Mouse (Mus musculus) liver, embryonic 12.5 days (tissue): ENCODE data around the gene Sidt2. TPM values are rescaled to one million over a fixed set of nuclear protein-coding genes. Genes with fewer than 3 reads are reported as not detected.
A peak's percentile ranks its signal among the peaks of the same experiment; 100 is the strongest.

Source experiments
- ATAC-seq: fragments of 200-750 bp; cut with Nextera tagmentation; 2 replicates; pipeline ENCODE4 v1.8.0; 2017; ENCODE audit warnings: moderate number of reproducible peaks, mild to moderate bottlenecking, moderate library complexity
- H3K27ac ChIP-seq: fragments of 300-500 bp; sonication (generic); 2 replicates; pipeline ENCODE4 v1.5.1; 2016; ENCODE audit warnings: mild to moderate bottlenecking
- H3K27me3 ChIP-seq: fragments of 300-500 bp; sonication (generic); replicated peaks from 2 replicates; pipeline ENCODE4 v1.6.1; 2016; ENCODE audit warnings: mild to moderate bottlenecking, moderate library complexity
- H3K36me3 ChIP-seq: fragments of 300-500 bp; sonication (generic); 2 replicates; pipeline ENCODE4 v1.6.1; 2016; ENCODE audit warnings: mild to moderate bottlenecking, moderate library complexity
- H3K4me1 ChIP-seq: fragments of 300-500 bp; sonication (generic); 2 replicates; pipeline ENCODE4 v1.6.1; 2016
- H3K4me2 ChIP-seq: fragments of 300-500 bp; sonication (generic); 2 replicates; pipeline ENCODE4 v1.6.1; 2016; ENCODE audit warnings: mild to moderate bottlenecking, moderate library complexity
- H3K4me3 ChIP-seq: fragments of 300-500 bp; sonication (generic); 2 replicates; pipeline ENCODE4 v1.5.1; 2016; ENCODE audit warnings: mild to moderate bottlenecking, moderate library complexity
- H3K9ac ChIP-seq: fragments of 300-500 bp; sonication (generic); 2 replicates; pipeline ENCODE4 v1.6.1; 2016; ENCODE audit warnings: mild to moderate bottlenecking, moderate library complexity
- H3K9me3 ChIP-seq: fragments of 300-500 bp; sonication (generic); replicated peaks from 2 replicates; pipeline ENCODE4 v1.6.1; 2016; ENCODE audit warnings: mild to moderate bottlenecking, moderate library complexity
- WGBS: fragments of 180-500 bp; shearing (Covaris S2); methylation state at CpG from one replicate; pipeline ENCODE4 v1.1.7; 2016; ENCODE audit not compliant: insufficient replicate concordance; 5-methylcytosine and 5-hydroxymethylcytosine counted together
- polyA plus RNA-seq: library from polyadenylated mRNA; unstranded; fragments of >200 nt; fragmentation: Nextera tagmentation; extraction: Ambion mirVana; gene quantifications from 2 replicates; pipeline ENCODE4 v1.2.1, GENCODE M21; 2016

Sidt2 gene
- polyA plus RNA-seq, 1 experiment from 2014 or later: 31.5 TPM

DNA sequence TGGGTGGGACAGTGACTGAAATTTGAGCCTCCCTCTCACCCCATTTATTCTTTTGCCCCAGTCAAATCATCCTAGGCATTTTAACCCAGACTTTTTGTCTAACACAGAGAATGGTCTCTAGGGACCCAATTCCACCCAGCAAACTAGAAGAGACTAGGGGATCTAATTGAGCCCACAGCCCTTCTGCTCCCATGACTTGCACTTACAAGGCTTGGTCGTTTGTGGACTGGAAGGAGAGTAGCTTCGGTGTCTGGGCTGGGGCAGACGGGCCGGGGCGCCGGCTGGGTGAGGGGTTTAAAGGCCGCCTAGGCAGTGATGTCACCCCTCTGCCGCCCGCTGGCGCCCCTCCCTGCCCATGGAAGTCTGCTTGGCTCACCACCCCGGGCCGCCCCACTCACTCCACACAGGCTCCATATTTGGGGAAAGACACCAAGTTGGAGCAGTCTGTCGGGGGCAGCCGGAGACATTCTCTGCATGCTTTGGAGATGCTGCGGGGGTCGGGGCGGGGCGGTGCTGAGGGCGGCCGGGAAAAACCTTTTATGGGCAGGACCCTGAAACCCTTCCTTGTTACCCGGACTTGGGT lies 19.3 kb downstream of the Sidt2 start, which contains the start of gene Tagln:
Tagln (minus strand) TSS at position 431 of the 583 bp plus-strand sequence.
- H3K9ac ChIP-seq: no peak within 1 kb of the TSS
- WGBS: 19% methylated on average over 21 of the region's 21 CpGs
- H3K9me3 ChIP-seq: no peaks in the 10 kb centered on the region
- peaks cover 36% of the 10 kb centered on the region for H3K36me3 ChIP-seq
- H3K4me3 ChIP-seq: peak within 1 kb of the TSS; percentile 19; the same call in 1 of the 2 replicates
- peak within 1 kb of the TSS; percentile 46 for H3K4me2 ChIP-seq
- ATAC-seq: no peak
- H3K27ac ChIP-seq: no peak within 1 kb of the TSS
- H3K27me3 ChIP-seq: peaks cover 23% of the 10 kb centered on the region
- H3K4me1 ChIP-seq: peaks cover 20% of the 10 kb centered on the region; the same call in 1 of the 2 replicates

DNA sequence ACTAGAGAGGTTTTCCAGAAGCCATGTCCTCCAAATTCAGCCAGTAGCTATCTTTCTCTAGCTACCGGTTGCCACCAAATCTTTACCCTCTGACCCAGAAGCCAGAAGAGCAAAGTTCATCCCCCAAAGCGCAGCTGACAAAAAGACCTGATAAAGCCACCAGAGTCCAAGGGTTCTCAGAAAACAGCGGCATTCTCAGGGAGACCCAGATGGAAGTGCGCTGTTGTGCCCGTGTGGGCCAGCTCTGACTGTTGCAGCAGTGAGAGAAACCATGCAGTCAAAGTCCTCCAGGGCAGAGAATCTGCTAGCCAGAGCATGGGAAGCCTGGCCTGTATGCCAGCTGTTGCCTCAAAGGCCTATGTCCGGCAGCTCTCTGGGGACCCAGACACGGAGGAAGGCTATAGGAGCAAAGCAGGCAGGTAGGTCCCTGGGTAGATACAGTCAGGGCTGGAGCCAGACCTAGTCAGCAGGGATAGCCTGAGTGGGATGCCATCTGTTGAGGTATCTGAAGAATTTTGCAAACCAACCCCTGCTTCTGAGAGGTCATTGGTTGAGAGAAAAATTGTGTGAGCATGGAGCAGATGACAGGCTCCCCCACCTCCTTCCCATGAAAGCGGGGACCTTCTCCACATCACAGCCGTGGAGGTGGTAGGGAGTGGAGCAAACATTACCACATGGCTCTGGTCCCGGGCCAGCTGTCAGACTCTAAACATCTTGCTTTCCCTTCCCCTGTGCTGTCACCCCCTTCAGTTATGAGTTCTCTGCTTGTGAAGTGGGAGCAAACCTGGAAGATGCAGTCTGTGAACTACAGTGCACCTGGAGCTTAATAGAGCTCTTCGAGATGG lies 22.3 kb downstream of the Sidt2 start:
- Histone ChIP-seq H3K27ac (peak overlapping the region; percentile 56), H3K9me3 (no peaks in the 10 kb centered on the region), H3K4me2 (peak overlapping the region; percentile 3; the same call in 1 of the 2 replicates), H3K4me1 (peaks cover 18% of the 10 kb centered on the region; the same call in 1 of the 2 replicates), H3K4me3 (no peak overlapping the region), H3K36me3 (peaks cover 40% of the 10 kb centered on the region), H3K9ac (no peak overlapping the region), H3K27me3 (peaks cover 23% of the 10 kb centered on the region)
- no peak for ATAC-seq
- WGBS: 62% methylated on average over 11 of the region's 11 CpGs

DNA sequence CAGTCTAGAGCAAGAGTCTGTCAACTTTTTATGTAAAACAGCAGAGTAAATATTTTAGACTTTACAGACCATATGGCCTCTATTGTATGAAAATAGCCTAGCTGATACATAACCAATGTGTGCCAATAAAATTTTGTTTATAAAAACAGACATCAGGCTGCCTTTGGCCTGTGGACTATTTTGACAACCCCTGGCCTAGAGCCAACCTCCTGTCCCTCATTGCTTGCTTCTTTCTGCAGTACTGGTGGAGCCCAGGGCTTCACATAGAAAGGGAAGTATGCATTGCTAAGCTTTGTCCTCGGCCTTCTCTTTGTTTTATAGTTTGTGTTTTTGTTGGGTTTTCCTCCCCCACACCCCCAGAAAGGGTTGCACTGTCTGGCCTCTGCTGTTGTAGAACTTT lies 23.1 kb downstream of the Sidt2 start:
- H3K36me3 ChIP-seq: peaks cover 48% of the 10 kb centered on the region
- H3K4me2 ChIP-seq: no peak overlapping the region
- ATAC-seq: no peak
- H3K27me3 ChIP-seq: peaks cover 23% of the 10 kb centered on the region
- H3K9me3 ChIP-seq: no peaks in the 10 kb centered on the region
- 47% methylated on average over 1 of the region's 1 CpGs for WGBS
- peak overlapping the region; percentile 56 for H3K27ac ChIP-seq
- peaks cover 14% of the 10 kb centered on the region; the same call in 1 of the 2 replicates for H3K4me1 ChIP-seq
- H3K9ac ChIP-seq: no peak overlapping the region
- no peak overlapping the region for H3K4me3 ChIP-seq

DNA sequence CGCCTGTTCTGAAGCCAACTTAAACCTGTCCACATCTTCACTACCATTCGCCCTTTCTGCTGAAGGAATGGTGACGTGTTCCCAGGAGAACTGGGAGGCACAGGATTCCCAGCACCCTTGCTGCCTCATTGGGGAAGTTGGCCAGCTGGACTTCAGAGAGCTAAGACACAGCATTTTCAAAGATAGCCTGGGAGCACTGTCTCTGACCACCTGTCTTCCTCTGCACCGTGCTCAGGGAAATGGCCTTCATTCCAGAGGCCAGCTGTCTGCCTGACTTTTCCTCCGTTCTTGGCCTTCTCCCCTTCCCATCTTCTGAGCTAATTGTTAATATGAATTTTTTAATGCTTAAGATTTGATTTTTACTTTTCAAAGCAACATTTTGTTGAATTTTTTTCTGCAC lies 25.8 kb downstream of the Sidt2 start:
- WGBS: 77% methylated on average over 5 of the region's 5 CpGs
- Histone ChIP-seq H3K27me3 (no peaks in the 10 kb centered on the region), H3K9me3 (no peaks in the 10 kb centered on the region), H3K36me3 (peaks cover 65% of the 10 kb centered on the region), H3K4me3 (no peak overlapping the region), H3K4me2 (no peak overlapping the region), H3K9ac (no peak overlapping the region), H3K27ac (no peak overlapping the region), H3K4me1 (peaks cover 7% of the 10 kb centered on the region; the same call in 1 of the 2 replicates)
- no peak for ATAC-seq

DNA sequence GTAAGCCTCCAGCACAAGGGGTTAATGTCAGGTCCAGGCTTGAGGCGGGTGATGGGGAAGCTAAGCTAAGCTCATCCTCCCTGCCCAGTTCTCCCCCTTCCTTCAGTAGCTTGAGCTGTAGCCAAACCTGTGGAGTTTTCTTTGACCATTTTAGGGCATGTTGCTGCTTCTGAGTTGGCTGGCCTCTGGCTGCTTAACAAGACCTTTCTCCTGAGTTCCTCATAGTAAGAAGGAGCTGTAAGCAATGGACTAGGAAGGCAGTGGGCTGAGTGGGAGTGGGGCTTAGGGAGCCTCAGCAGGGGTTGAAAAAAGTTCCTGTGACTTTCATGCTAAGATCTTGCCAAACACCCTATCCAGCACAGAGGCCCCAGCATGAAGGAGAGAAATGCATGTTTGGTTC lies 35.2 kb downstream of the Sidt2 start:
- Histone ChIP-seq H3K4me2 (no peak overlapping the region), H3K9me3 (no peaks in the 10 kb centered on the region), H3K4me3 (no peak overlapping the region), H3K36me3 (peaks cover 75% of the 10 kb centered on the region), H3K4me1 (no peaks in the 10 kb centered on the region), H3K27ac (no peak overlapping the region), H3K27me3 (no peaks in the 10 kb centered on the region), H3K9ac (no peak overlapping the region)
- ATAC-seq: no peak
- WGBS: 62% methylated on average over 1 of the region's 1 CpGs

DNA sequence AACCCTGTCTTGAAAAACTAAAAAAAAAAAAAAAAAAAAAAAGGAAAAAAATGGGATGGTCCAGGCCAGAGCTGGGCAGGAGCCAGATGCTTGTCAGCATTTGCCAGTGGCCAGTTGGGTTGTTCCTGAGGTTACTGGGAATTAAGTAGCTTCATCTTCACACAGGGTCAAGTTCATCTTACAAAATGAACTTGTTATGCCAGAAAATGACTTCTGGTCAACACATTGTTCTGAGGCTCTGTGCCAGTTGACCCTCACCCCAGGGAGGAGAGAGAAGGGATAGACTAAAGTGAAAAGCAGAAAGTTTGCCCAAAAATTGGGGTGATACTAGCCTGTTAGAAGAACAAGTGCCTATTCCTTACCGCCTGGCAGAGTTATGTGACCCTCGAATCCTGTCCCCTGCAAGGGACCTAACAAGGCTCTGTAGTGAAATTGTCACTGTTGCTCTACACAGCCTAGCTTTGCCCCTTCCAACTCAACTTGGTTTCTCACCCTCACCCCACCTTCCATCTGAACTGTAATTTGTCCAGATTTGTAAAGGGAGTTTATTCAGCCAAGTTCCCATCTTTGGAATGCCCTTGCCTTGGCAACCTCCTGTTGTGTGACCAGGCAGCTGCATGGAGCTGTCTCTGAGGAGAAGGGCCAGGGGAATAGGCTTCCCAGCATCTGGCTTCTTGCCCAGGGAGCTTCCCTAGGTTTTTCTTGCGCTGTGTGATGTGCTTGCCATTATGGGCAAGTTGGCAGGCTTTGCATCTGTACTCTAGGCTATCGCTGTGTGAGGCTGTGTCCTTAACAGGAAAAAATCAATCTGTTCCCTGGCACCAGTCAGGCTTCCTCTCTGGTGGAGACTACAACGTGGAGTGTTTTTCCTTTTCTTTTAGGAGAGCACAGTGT lies 37.8 kb downstream of the Sidt2 start:
- no peak overlapping the region for H3K4me2 ChIP-seq
- H3K4me3 ChIP-seq: no peak overlapping the region
- H3K36me3 ChIP-seq: peaks cover 87% of the 10 kb centered on the region
- H3K9ac ChIP-seq: no peak overlapping the region
- 80% methylated on average over 5 of the region's 5 CpGs for WGBS
- H3K9me3 ChIP-seq: no peaks in the 10 kb centered on the region
- H3K27me3 ChIP-seq: no peaks in the 10 kb centered on the region
- H3K4me1 ChIP-seq: no peaks in the 10 kb centered on the region
- no peak for ATAC-seq
- H3K27ac ChIP-seq: no peak overlapping the region

DNA sequence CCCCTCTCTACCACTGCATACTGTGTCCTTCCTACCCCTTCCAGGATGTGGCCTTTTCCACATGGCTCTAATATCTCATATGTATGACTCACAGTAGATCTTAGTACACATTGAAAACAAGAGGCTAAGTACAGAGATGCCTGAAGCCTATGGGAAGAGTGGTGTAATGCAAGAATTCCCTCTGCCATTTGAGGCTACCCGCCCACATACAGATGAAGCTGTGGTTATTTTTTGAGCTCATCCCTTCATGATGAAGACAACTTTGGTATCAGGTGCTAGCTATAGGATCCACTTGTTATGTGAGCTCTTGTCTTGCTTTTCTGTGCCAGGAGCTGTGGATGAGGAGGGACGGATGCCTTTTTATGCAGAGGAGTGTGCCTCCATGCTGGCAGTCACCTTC lies 39.4 kb downstream of the Sidt2 start:
- no peaks in the 10 kb centered on the region for H3K9me3 ChIP-seq
- H3K4me3 ChIP-seq: no peak overlapping the region
- H3K27me3 ChIP-seq: no peaks in the 10 kb centered on the region
- H3K4me1 ChIP-seq: no peaks in the 10 kb centered on the region
- no peak for ATAC-seq
- WGBS: 74% methylated on average over 2 of the region's 2 CpGs
- H3K9ac ChIP-seq: no peak overlapping the region
- H3K36me3 ChIP-seq: peaks cover 93% of the 10 kb centered on the region
- H3K27ac ChIP-seq: no peak overlapping the region
- H3K4me2 ChIP-seq: no peak overlapping the region

DNA sequence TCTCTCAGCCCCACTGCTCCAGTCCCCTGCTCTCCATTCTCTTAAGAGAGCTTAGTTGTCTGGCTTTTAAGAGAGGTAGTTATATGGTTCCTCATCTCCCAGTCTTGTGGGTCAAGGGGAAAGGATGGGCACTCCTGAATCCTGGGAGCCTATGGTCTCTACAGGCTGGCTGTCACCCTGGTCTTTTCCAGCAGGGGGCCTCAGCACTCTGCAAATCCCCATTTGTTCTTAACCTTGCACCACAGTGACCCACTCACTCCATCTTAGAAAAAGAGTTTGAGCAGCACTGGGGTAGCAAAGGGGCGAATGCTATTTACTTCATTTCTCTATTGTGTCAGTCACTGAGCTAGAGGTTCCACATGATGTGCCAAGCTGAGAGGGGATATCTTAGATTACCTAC lies 43.4 kb downstream of the Sidt2 start:
- H3K36me3 ChIP-seq: peaks cover 81% of the 10 kb centered on the region
- peaks cover 14% of the 10 kb centered on the region for H3K4me1 ChIP-seq
- WGBS: 58% methylated on average over 1 of the region's 1 CpGs
- no peak overlapping the region for H3K4me2 ChIP-seq
- no peak for ATAC-seq
- no peak overlapping the region for H3K27ac ChIP-seq
- no peaks in the 10 kb centered on the region for H3K9me3 ChIP-seq
- H3K4me3 ChIP-seq: no peak overlapping the region
- no peaks in the 10 kb centered on the region for H3K27me3 ChIP-seq
- no peak overlapping the region for H3K9ac ChIP-seq

DNA sequence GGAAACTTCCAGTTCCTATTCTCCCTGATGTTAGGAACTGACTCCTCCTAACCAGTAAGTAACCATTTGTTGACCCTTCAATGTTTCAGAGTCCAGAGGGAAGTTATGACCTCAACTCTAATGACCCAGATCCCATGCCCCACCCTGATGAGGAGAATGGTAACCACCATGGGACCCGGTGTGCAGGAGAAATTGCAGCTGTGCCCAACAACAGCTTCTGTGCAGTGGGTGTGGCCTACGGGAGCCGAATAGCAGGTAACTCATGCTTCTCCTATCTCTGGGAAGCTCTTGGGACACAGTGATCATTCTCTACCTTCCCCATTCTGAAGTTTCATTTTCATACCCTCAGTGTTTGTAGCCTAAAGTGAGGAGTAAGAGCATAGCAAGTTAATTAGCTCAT lies 44.1 kb downstream of the Sidt2 start:
- no peak overlapping the region for H3K4me2 ChIP-seq
- no peak overlapping the region for H3K27ac ChIP-seq
- peaks cover 14% of the 10 kb centered on the region for H3K4me1 ChIP-seq
- H3K9me3 ChIP-seq: no peaks in the 10 kb centered on the region
- H3K4me3 ChIP-seq: no peak overlapping the region
- no peaks in the 10 kb centered on the region for H3K27me3 ChIP-seq
- peaks cover 74% of the 10 kb centered on the region for H3K36me3 ChIP-seq
- WGBS: 77% methylated on average over 3 of the region's 3 CpGs
- H3K9ac ChIP-seq: no peak overlapping the region
- no peak for ATAC-seq

DNA sequence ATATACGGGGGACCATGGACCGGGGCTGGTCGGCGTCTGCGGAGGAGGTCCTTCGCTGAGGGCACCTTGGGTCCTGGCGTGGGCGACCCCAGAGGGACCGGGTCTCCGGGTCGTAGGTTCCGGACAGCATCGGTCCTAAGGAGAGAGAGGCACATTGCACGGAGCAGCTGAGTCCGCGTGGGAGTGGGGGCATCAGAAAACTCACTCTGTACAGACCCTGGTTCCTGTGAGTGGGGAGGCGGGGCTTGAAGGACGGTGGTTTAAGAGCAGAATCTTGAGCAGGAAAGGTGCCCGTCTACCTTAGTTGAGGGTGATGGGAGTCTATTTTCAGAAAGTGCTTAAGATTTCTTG lies 48.0 kb downstream of the Sidt2 start:
- H3K27me3 ChIP-seq: no peaks in the 10 kb centered on the region
- no peaks in the 10 kb centered on the region for H3K9me3 ChIP-seq
- peak overlapping the region; percentile 99 for H3K4me3 ChIP-seq
- WGBS: under 1% methylated on average over 19 of the region's 19 CpGs
- peak overlapping the region; percentile 98 for H3K27ac ChIP-seq
- peaks cover 27% of the 10 kb centered on the region for H3K4me1 ChIP-seq
- H3K36me3 ChIP-seq: peaks cover 51% of the 10 kb centered on the region
- ATAC-seq: peak; percentile 43; the same call in 1 of the 2 replicates
- peak overlapping the region; percentile 98 for H3K9ac ChIP-seq
- peak overlapping the region; percentile 92 for H3K4me2 ChIP-seq

DNA sequence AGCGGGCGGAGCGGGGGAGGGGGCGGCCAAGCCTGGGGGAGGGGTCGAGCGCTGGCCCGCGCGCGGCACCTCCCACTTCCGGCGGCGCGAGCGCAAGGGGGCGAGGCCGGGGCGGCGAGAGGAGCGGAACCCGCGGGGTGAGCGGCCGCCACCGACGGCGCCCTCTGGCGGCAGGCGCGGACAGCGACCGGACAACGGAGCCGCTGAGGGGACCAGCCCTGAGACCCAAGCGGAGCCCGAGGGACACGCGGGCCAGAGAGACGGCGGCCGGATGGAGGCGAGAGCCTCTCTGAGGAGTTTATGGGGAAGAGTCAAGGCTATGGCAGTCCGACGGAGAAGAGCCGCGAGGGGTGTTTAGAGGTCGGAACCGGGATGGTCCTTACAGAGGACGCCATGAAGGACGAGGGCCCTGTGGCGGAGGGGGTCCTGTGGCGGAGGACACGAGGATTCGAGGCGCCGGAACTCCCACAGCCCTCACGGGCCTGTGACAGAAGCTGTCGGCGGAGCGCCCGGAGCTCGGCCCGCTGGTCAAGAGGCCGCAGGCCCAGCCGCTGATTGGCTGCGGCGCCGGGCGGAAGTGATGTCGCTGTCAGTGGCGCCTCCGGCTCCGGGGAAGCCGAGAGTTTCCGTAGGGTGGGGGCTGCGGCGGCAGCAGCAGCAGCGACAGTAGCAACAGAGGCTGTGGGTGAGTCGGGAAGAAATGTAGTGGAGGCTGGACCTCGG lies 48.5 kb downstream of the Sidt2 start, which contains the start of the genes Pcsk7 and Rnf214:
Pcsk7 (plus strand) TSS at position 143 of the 723 bp plus-strand sequence.
Rnf214 (minus strand) TSS at position 557 of the 723 bp plus-strand sequence.
- peaks cover 27% of the 10 kb centered on the region for H3K4me1 ChIP-seq
- WGBS: under 1% methylated on average over 80 of the region's 80 CpGs
- peak within 1 kb of the TSS; percentile 98 for H3K27ac ChIP-seq
- no peaks in the 10 kb centered on the region for H3K9me3 ChIP-seq
- peaks cover 51% of the 10 kb centered on the region for H3K36me3 ChIP-seq
- peak within 1 kb of the TSS; percentile 99 for H3K4me3 ChIP-seq
- ATAC-seq: peak; percentile 92
- H3K4me2 ChIP-seq: peak within 1 kb of the TSS; percentile 92
- H3K9ac ChIP-seq: peak within 1 kb of the TSS; percentile 98
- H3K27me3 ChIP-seq: no peaks in the 10 kb centered on the region
